Mouse (Mus musculus): ENCODE results near the gene Slc35d2. TPM values are rescaled to one million over a fixed set of nuclear protein-coding genes. Genes with fewer than 3 reads are reported as not detected.

Slc35d2 gene
- polyA plus RNA-seq, 1 experiment: 0.97 TPM

GRCm38 (mm10) chr13:64129616-64130375 is 628 bp upstream of the Slc35d2 start:
- Histone ChIP-seq H3K4me3 (replicated peaks; ENCODE audit: insufficient read depth, low read depth, low read length) (peak overlapping the region; percentile 40), H3K27ac (ENCODE audit: insufficient read depth, low read length) (no peak overlapping the region), H3K27me3 (ENCODE audit: control insufficient read depth, insufficient read depth, low read length) (no peaks in the 10 kb centered on the region), H3K4me1 (ENCODE audit: control insufficient read depth, insufficient read depth, low read length) (no peaks in the 10 kb centered on the region)
- DNase-seq: peak; percentile 25 to 26
- TF ChIP-seq CTCF (IDR thresholded peaks at IDR 0.05; ENCODE audit: borderline replicate concordance, insufficient read depth, low read depth, low read length) (peak; percentile 22; the same call in 1 of the 2 replicates), POLR2A (IDR thresholded peaks at IDR 0.05; ENCODE audit: borderline replicate concordance, insufficient read depth, low read length) (no peak)
- 51% methylated on average over 15 of the region's 15 CpGs for WGBS

- WGBS: 62% methylated on average over 4 of the region's 4 CpGs
- TF ChIP-seq CTCF (IDR thresholded peaks at IDR 0.05; ENCODE audit: borderline replicate concordance, insufficient read depth, low read depth, low read length) (no peak), POLR2A (IDR thresholded peaks at IDR 0.05; ENCODE audit: borderline replicate concordance, insufficient read depth, low read length) (no peak)
- H3K27me3 ChIP-seq (ENCODE audit: control insufficient read depth, insufficient read depth, low read length): no peaks in the 10 kb centered on the region; the same call in 1 of the 2 replicates
- no peaks in the 10 kb centered on the region for H3K4me1 ChIP-seq (ENCODE audit: control insufficient read depth, insufficient read depth, low read length)
- no peak overlapping the region for H3K4me3 ChIP-seq (replicated peaks; ENCODE audit: insufficient read depth, low read depth, low read length)
- no peak for DNase-seq
- no peak overlapping the region for H3K27ac ChIP-seq (ENCODE audit: insufficient read depth, low read length)
These were observed 2.9 kb downstream of the Slc35d2 start for GRCm38 (mm10) chr13:64126316-64126715.

GRCm38 (mm10) chr13:64124886-64125285 is 4.3 kb downstream of the Slc35d2 start:
- TF ChIP-seq CTCF (IDR thresholded peaks at IDR 0.05; ENCODE audit: borderline replicate concordance, insufficient read depth, low read depth, low read length) (no peak), POLR2A (IDR thresholded peaks at IDR 0.05; ENCODE audit: borderline replicate concordance, insufficient read depth, low read length) (no peak)
- Histone ChIP-seq H3K27ac (ENCODE audit: insufficient read depth, low read length) (no peak overlapping the region), H3K4me3 (replicated peaks; ENCODE audit: insufficient read depth, low read depth, low read length) (no peak overlapping the region), H3K27me3 (ENCODE audit: control insufficient read depth, insufficient read depth, low read length) (no peaks in the 10 kb centered on the region; the same call in 1 of the 2 replicates), H3K4me1 (ENCODE audit: control insufficient read depth, insufficient read depth, low read length) (no peaks in the 10 kb centered on the region)
- 94% methylated on average over 6 of the region's 6 CpGs for WGBS
- no peak for DNase-seq

GRCm38 (mm10) chr13:64123491-64124188 is 5.5 kb downstream of the Slc35d2 start:
- Histone ChIP-seq H3K27me3 (ENCODE audit: control insufficient read depth, insufficient read depth, low read length) (no peaks in the 10 kb centered on the region; the same call in 1 of the 2 replicates), H3K4me1 (ENCODE audit: control insufficient read depth, insufficient read depth, low read length) (no peaks in the 10 kb centered on the region), H3K4me3 (replicated peaks; ENCODE audit: insufficient read depth, low read depth, low read length) (no peak overlapping the region), H3K27ac (ENCODE audit: insufficient read depth, low read length) (no peak overlapping the region)
- WGBS: 29% methylated on average over 6 of the region's 6 CpGs
- DNase-seq: no peak
- no peak for TF ChIP-seq POLR2A (IDR thresholded peaks at IDR 0.05; ENCODE audit: borderline replicate concordance, insufficient read depth, low read length)
- no peak for TF ChIP-seq CTCF (IDR thresholded peaks at IDR 0.05; ENCODE audit: borderline replicate concordance, insufficient read depth, low read depth, low read length)

GRCm38 (mm10) chr13:64120760-64121159 is 8.4 kb downstream of the Slc35d2 start:
- no peak for DNase-seq
- Histone ChIP-seq H3K27me3 (ENCODE audit: control insufficient read depth, insufficient read depth, low read length) (no peaks in the 10 kb centered on the region; the same call in 1 of the 2 replicates), H3K4me1 (ENCODE audit: control insufficient read depth, insufficient read depth, low read length) (no peaks in the 10 kb centered on the region), H3K27ac (ENCODE audit: insufficient read depth, low read length) (no peak overlapping the region), H3K4me3 (replicated peaks; ENCODE audit: insufficient read depth, low read depth, low read length) (no peak overlapping the region)
- WGBS: 55% methylated on average over 4 of the region's 4 CpGs
- TF ChIP-seq CTCF (IDR thresholded peaks at IDR 0.05; ENCODE audit: borderline replicate concordance, insufficient read depth, low read depth, low read length) (no peak), POLR2A (IDR thresholded peaks at IDR 0.05; ENCODE audit: borderline replicate concordance, insufficient read depth, low read length) (no peak)

- TF ChIP-seq POLR2A (IDR thresholded peaks at IDR 0.05; ENCODE audit: borderline replicate concordance, insufficient read depth, low read length) (no peak), CTCF (IDR thresholded peaks at IDR 0.05; ENCODE audit: borderline replicate concordance, insufficient read depth, low read depth, low read length) (no peak)
- Histone ChIP-seq H3K4me3 (replicated peaks; ENCODE audit: insufficient read depth, low read depth, low read length) (no peak overlapping the region), H3K27ac (ENCODE audit: insufficient read depth, low read length) (no peak overlapping the region), H3K27me3 (ENCODE audit: control insufficient read depth, insufficient read depth, low read length) (no peaks in the 10 kb centered on the region), H3K4me1 (ENCODE audit: control insufficient read depth, insufficient read depth, low read length) (no peaks in the 10 kb centered on the region)
- WGBS: 56% methylated on average over 2 of the region's 2 CpGs
- no peak for DNase-seq
These were observed 11.7 kb downstream of the Slc35d2 start for GRCm38 (mm10) chr13:64117442-64117841.

GRCm38 (mm10) chr13:64110421-64110820 is 18.7 kb downstream of the Slc35d2 start:
- DNase-seq: no peak
- Histone ChIP-seq H3K4me1 (ENCODE audit: control insufficient read depth, insufficient read depth, low read length) (peaks cover 5% of the 10 kb centered on the region), H3K27me3 (ENCODE audit: control insufficient read depth, insufficient read depth, low read length) (no peaks in the 10 kb centered on the region), H3K4me3 (replicated peaks; ENCODE audit: insufficient read depth, low read depth, low read length) (no peak overlapping the region), H3K27ac (ENCODE audit: insufficient read depth, low read length) (no peak overlapping the region)
- 100% methylated on average over 1 of the region's 1 CpGs for WGBS
- TF ChIP-seq POLR2A (IDR thresholded peaks at IDR 0.05; ENCODE audit: borderline replicate concordance, insufficient read depth, low read length) (no peak), CTCF (IDR thresholded peaks at IDR 0.05; ENCODE audit: borderline replicate concordance, insufficient read depth, low read depth, low read length) (no peak)
